Mouse (Mus musculus): ENCODE measurements around the gene Dock11. TPM values are rescaled to one million over a fixed set of nuclear protein-coding genes. Genes with fewer than 3 reads are reported as not detected.

Gene Dock11
- 121 to 131 TPM (median 128 TPM) in 4 replicates for total RNA-seq (2023)

DNA sequence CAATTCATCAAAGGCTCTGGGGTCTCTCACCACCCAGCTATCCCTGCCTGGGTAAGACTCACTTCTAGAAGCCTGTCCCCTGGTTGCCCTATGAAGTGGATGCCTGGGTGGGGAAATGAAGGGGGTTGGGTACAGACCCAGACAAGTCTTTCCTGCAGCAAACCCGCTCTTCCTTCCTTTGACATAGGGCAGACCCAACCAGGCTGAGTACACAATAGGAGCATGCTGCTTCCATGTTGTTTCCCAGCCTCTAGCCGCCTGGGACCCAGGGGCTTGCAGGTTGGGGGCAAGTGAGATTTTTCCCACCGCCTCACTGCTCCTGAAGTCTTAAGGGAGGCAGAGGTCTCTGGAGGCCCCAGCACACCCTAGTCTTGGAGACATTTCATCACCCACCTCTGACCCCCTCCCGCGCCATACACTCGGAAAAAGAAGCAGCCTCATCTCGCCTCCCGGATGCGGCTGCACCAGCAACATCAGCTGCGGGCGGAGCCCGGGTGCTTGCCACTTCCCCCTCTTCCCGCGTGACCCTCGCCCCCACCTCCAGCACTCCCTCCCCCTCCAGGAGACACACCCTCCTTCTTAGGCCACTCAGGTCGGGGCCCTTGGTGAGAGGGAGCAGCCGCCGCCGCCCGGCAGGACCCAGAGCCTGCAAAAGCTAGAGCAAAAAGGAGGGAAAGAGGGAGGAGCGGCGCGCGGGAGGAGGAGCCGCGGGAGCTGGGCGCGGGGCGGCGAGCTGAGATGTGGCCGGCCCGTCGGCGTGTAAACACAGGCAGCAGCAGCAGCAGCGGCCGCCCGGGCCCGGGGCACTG is at the start of gene Dock11:
Gene Dock11, plus strand, starts transcription at position 746 of the 809 bp plus-strand sequence.

DNA sequence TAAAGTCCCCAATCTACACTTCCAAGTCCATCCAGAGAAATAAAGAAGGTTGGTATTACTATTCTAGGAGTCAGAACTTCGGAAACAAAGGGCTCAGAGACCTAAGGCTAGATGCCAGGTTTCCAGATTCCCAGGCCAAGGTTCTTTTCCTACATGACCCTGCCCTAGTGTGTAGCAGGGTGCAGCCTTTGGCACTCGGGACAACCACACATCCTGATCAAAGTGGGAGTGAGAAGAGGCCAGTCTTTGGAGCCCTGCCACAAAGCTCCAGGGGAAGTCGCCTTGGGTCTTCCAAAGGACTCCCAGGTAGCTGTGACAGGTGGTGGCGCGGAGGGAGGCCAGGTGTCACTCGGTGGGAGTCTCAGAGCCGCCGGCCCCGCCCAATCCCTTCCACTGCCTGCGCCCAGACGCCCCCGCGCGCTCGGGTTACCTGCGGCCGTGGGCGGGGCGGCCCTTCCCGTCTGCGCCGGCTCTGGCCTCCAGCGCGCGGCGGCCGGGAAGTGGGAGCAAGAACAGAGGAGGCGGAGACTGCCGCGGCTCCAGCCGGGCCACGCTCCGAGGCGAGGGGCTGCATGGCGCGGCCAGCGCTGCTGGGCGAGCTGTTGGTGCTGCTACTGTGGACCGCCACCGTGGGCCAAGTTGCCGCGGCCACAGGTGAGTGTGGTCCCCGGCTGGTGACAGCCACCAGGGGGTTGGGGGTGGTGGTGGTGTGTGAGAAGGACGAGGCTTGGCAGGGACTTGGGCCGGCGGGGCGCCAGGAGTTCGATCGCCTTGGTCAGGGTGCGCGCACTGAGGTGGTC is 223.2 kb downstream of the Dock11 start, which contains the start of gene Il13ra1:
Gene Il13ra1, plus strand, starts transcription at position 489 of the 800 bp plus-strand sequence.

Other genes with a start within 250 kb of the Dock11 start
- gene Il13ra1, start 223.3 kb downstream of the Dock11 start, total RNA-seq (2023) = 0.16 to 0.55 TPM (median 0.45 TPM) in 4 replicates